Mouse (Mus musculus) olfactory bulb, adult 2 months (tissue): ENCODE measurements around the gene Nit2. TPM values are rescaled to one million over a fixed set of nuclear protein-coding genes. Genes with fewer than 3 reads are reported as not detected.
A peak's percentile ranks its signal among the peaks of the same experiment; 100 is the strongest.

Experiments used
- H3K27ac ChIP-seq: fragments of 200-500 bp; 2 replicates; pipeline ENCODE4 v1.5.1; 2012; ENCODE audit warnings: low read depth, low read length; ENCODE audit not compliant: insufficient read depth
- H3K4me1 ChIP-seq: fragments of 200-500 bp; 2 replicates; pipeline ENCODE4 v1.6.1; 2012; ENCODE audit warnings: low read length; ENCODE audit not compliant: control insufficient read depth, insufficient read depth
- H3K4me3 ChIP-seq: fragments of 200-500 bp; 2 replicates; pipeline ENCODE4 v1.5.1; 2012; ENCODE audit warnings: mild to moderate bottlenecking, low read depth, low read length, moderate library complexity; ENCODE audit not compliant: insufficient read depth
- CTCF ChIP-seq: fragments of 200-500 bp; IDR thresholded peaks from 2 replicates; pipeline ENCODE4 v1.5.1; 2012; ENCODE audit warnings: low read depth, mild to moderate bottlenecking, low read length, moderate library complexity; ENCODE audit not compliant: insufficient read depth
- POLR2A ChIP-seq: fragments of 200-500 bp; IDR thresholded peaks from 2 replicates; pipeline ENCODE4 v1.6.1; 2012; ENCODE audit warnings: mild to moderate bottlenecking, low read depth, low read length, moderate library complexity; ENCODE audit not compliant: insufficient read depth
- WGBS: fragments of 180-500 bp; shearing (Covaris S2); methylation state at CpG from one replicate; pipeline ENCODE4 v1.1.7; 2018; 5-methylcytosine and 5-hydroxymethylcytosine counted together
- polyA plus RNA-seq: library from polyadenylated mRNA; stranded (reverse); fragments of >200 nt; gene quantifications from 2 replicates; pipeline ENCODE4 v1.2.4, GENCODE M21; 2012; ENCODE audit warnings: low replicate concordance; ENCODE audit not compliant: missing spikeins, insufficient read depth, insufficient read length

Gene Nit2
- polyA plus RNA-seq, 1 experiment = not detected

DNA sequence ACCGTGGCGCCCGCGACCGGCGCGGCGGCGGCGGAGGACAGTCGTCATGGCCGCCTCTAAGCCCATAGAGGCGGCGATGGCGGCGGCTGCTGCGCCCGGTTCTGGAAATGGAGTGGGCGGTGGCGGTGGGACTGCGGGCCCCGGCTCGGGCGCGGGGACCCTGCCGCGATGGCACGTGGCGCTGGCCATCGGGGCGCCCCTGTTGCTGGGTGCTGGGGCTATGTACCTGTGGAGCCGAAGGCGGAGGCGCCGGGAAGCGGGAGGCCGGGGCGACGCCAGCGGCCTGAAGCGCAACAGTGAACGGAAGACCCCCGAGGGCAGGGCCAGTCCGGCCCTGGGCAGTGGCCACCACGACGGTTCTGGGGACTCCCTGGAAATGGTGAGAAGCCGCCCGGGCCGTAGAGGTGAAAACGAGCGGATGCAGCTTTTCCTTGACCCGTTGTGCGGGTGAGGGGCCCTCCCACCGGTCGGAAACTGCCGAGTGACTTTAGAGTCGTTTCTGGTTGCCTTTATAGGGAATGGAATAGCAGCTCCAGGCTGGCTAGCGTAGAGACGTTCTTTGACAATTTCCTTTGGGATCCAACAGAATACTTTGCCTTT is 45.2 kb downstream of the Nit2 start:
- WGBS = under 1% methylated on average over 59 of the region's 59 CpGs
- no peaks in the 10 kb centered on the region; the same call in 1 of the 2 replicates for H3K4me1 ChIP-seq
- TF ChIP-seq CTCF (no peak), POLR2A (no peak)

DNA sequence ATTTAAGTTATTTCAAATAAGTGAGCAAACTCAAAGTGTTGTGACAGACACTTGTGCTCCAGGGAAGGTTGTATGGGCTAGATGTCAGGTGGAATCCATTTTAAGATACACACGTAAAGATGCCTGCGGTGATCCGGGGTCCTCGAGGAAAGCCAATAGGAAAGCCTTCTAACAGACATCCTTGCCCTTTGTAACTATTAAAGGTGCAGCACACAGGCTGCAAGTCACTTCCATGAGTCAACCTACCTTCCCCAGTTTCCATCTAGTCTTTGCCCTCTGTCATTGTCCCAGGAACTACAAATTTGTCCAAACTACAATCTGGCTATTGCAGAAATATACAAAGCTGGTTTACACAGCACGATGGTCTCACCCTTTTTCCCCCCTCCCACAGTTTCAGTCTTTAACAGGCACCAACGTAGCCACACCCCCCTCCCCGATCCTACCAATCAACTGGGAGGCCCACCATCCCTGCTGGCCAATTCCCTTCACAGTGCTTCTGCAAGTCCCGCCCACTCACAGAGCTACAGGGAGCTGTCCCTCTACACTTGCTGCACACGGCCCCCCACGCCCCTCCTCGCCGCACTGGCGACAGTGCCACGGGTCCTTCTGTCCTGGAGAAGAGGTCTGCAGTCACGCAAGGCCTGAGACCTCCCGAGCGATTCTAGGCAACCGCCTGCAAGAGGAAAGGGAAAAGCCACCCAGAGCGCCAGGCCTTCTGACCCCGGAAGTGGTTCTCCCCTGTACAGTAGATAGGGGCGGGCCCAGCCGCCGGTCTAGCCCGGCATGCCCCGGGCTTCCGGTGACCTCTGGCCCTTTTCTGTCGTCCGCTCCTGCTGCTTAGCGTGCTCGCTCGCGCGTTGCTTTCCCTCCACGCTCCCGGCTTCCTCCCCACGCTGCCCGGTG is 46.0 kb downstream of the Nit2 start, which contains the start of gene Tomm70a:
Gene Tomm70a (plus strand): TSS at position 791 of the 903 bp plus-strand sequence.
- H3K4me3 ChIP-seq = peak within 1 kb of the TSS; percentile 86
- H3K4me1 ChIP-seq = no peaks in the 10 kb centered on the region; the same call in 1 of the 2 replicates
- TF ChIP-seq POLR2A (peak; percentile 43; the same call in 1 of the 2 replicates), CTCF (no peak)
- WGBS = under 1% methylated on average over 37 of the region's 37 CpGs
- peak within 1 kb of the TSS; percentile 99 for H3K27ac ChIP-seq

More for the DNA sequence above, 45.2 kb downstream of the Nit2 start:
- H3K4me3 ChIP-seq = peak overlapping the region; percentile 86
- peak overlapping the region; percentile 65 for H3K27ac ChIP-seq

DNA sequence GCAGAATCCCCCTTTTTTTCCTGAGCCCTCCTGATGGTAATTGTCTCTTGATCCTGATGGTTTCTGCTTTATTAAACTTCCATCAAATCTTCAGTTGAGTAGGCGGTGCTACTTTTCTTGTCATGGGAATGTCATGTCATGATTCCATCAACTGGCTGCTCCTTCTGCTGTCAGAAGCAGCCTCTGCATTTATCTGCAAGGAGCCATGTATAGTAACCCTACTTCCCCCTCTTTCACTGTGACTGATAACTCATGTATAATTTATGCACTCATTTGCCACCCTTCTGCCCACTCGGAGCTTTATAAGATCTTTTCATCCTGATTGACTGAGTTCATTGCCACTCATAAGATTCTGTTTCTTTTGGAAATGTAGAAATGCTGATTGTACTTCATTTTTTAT is 49.6 kb downstream of the Nit2 start:
- Histone ChIP-seq H3K4me1 (no peaks in the 10 kb centered on the region), H3K27ac (no peak overlapping the region), H3K4me3 (no peak overlapping the region)
- TF ChIP-seq CTCF (no peak), POLR2A (no peak)
- 75% methylated on average over 2 of the region's 2 CpGs for WGBS

DNA sequence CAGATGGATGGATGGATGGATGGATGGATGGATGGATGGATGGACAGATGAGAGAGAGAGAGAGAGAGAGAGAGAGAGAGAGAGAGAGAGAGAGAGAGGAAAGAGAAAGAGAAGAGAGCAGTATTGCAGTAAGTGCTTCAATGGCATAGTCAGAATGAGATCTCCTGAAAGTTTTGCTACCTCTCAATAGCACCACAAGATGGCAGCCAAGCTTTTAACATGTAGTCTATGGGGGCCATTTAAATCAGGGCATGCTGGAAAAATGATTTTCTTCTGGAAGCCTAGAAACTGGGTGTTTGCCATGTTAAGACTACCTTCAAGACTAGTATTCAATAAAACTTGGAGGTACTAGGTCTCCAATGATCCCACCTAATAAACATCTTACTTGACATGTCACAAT is 51.1 kb downstream of the Nit2 start:
- TF ChIP-seq POLR2A = no peak
- no peak for TF ChIP-seq CTCF
- no peak overlapping the region for H3K27ac ChIP-seq
- H3K4me1 ChIP-seq = no peaks in the 10 kb centered on the region
- H3K4me3 ChIP-seq = no peak overlapping the region

Other genes starting within 250 kb of the Nit2 start
- gene Lnp1, start 239.3 kb downstream of the Nit2 start, polyA plus RNA-seq = not detected in 2 replicates
- gene Tmem45a2, start 96.0 kb downstream of the Nit2 start, polyA plus RNA-seq = not detected in 2 replicates
- gene Tomm70a, start 45.6 kb downstream of the Nit2 start, polyA plus RNA-seq = 102 TPM in 1 of 2 replicates, not detected in the other
- not detected in 2 replicates for gene Tbc1d23, start 64.2 kb upstream of the Nit2 start, polyA plus RNA-seq
- not detected in 2 replicates for gene Tmem30c, start 125.5 kb upstream of the Nit2 start, polyA plus RNA-seq
- not detected in 2 replicates for gene Filip1l, start 185.8 kb upstream of the Nit2 start, polyA plus RNA-seq